Mouse (Mus musculus): ENCODE data around the gene Hopx. TPM values are rescaled to one million over a fixed set of nuclear protein-coding genes. Genes with fewer than 3 reads are reported as not detected.

The Hopx gene
- polyA plus RNA-seq, 2 experiments = 1.9 to 12.2 TPM

DNA sequence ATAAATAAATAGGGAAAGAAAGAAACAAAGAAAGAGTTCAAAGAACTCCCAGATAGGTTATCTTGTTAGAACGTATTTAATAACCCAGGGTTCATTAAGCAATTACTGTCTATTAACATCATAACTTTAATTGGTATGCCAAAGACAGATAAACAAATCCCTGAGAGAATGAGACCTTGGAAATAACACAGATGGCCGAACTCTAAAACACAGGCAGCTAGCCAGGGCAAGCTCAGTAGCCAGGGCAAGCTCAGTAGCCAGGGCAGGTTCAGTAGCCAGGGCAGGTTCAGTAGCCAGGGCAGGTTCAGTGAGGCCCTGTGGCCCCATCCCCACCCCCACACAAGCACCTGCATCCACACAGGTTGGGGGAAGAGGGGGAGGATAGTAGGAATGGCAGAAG is 2.9 kb downstream of the Hopx start:
- no peaks in the 10 kb centered on the region for H3K36me3 ChIP-seq (ENCODE audit: control insufficient read depth, insufficient read depth, low read length)
- TF ChIP-seq POLR2A (IDR thresholded peaks at IDR 0.05; ENCODE audit: borderline replicate concordance, extremely low read depth, insufficient read depth, insufficient read length) = no peak
- WGBS = 59% methylated on average over 2 of the region's 2 CpGs
- peaks cover 6% of the 10 kb centered on the region; the same call in 1 of the 2 replicates for H3K4me1 ChIP-seq (ENCODE audit: control insufficient read depth, insufficient read depth, low read length)
- no peak overlapping the region for H3K9ac ChIP-seq (ENCODE audit: low read depth, low read length, severe bottlenecking)
- ATAC-seq (ENCODE audit: low FRiP score, low read depth) = no peak
- H3K27me3 ChIP-seq (ENCODE audit: control insufficient read depth, insufficient read depth, low read length) = no peaks in the 10 kb centered on the region
- no peak for DNase-seq (ENCODE audit: low spot score)
- H3K4me2 ChIP-seq (replicated peaks; ENCODE audit: low read depth, low read length, severe bottlenecking) = no peak overlapping the region
- H3K9me3 ChIP-seq (ENCODE audit: control insufficient read depth, low read length) = no peaks in the 10 kb centered on the region
- no peak overlapping the region for H3K4me3 ChIP-seq (replicated peaks; ENCODE audit: low read length)
- no peak overlapping the region for H3K27ac ChIP-seq (replicated peaks; ENCODE audit: low read depth, low read length)

DNA sequence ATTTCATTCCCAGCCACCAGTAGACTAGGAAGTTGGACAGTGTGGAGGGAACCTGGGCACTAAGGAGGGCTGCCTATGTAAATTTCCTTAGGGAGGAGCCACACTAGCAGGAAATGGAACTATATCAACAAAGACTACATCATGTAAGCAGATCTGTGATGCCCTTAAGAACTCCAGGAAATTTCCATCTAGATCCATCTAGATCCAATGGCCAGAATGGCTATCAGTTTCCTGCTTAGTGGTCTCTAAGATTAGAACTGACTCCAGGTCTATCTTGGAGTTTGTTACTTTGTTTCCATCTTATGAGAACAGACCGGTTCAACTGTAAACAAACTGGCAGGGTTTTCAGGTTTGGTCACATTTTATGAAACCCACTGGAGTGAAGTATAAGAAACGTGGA is 5.1 kb downstream of the Hopx start:
- no peaks in the 10 kb centered on the region for H3K27me3 ChIP-seq (ENCODE audit: control insufficient read depth, insufficient read depth, low read length)
- no peak overlapping the region for H3K4me2 ChIP-seq (replicated peaks; ENCODE audit: low read depth, low read length, severe bottlenecking)
- H3K9ac ChIP-seq (ENCODE audit: low read depth, low read length, severe bottlenecking) = no peak overlapping the region
- H3K4me3 ChIP-seq (replicated peaks; ENCODE audit: low read length) = no peak overlapping the region
- WGBS = 79% methylated on average over 2 of the region's 2 CpGs
- H3K27ac ChIP-seq (replicated peaks; ENCODE audit: low read depth, low read length) = no peak overlapping the region
- no peaks in the 10 kb centered on the region for H3K36me3 ChIP-seq (ENCODE audit: control insufficient read depth, insufficient read depth, low read length)
- ATAC-seq (ENCODE audit: low FRiP score, low read depth) = no peak
- H3K9me3 ChIP-seq (ENCODE audit: control insufficient read depth, low read length) = no peaks in the 10 kb centered on the region
- DNase-seq (ENCODE audit: low spot score) = no peak
- H3K4me1 ChIP-seq (ENCODE audit: control insufficient read depth, insufficient read depth, low read length) = no peaks in the 10 kb centered on the region
- TF ChIP-seq POLR2A (IDR thresholded peaks at IDR 0.05; ENCODE audit: borderline replicate concordance, extremely low read depth, insufficient read depth, insufficient read length) = no peak

DNA sequence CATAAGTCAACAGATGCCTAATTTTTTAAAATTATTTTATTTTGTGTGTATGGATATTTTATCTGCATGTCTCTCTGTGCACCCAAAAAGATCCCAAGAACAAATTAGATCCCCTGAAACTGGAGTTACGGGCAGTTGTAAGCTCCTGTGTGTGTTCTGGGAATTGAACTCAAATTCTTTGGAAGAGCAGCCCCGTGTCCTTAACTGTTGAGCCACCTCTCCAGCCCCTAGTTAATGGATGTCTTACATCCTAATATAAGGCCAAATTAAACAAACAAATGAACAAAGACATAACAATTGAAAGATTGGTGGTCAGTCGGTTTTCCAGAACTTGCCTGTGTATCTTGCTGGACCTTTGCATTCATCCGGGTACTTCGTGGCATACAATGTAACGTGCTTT is 6.1 kb downstream of the Hopx start:
- Histone ChIP-seq H3K4me3 (replicated peaks; ENCODE audit: low read length) (no peak overlapping the region), H3K4me2 (replicated peaks; ENCODE audit: low read depth, low read length, severe bottlenecking) (no peak overlapping the region), H3K27me3 (ENCODE audit: control insufficient read depth, insufficient read depth, low read length) (no peaks in the 10 kb centered on the region), H3K9me3 (ENCODE audit: control insufficient read depth, low read length) (no peaks in the 10 kb centered on the region), H3K36me3 (ENCODE audit: control insufficient read depth, insufficient read depth, low read length) (no peaks in the 10 kb centered on the region), H3K27ac (replicated peaks; ENCODE audit: low read depth, low read length) (no peak overlapping the region), H3K9ac (ENCODE audit: low read depth, low read length, severe bottlenecking) (no peak overlapping the region), H3K4me1 (ENCODE audit: control insufficient read depth, insufficient read depth, low read length) (no peaks in the 10 kb centered on the region)
- ATAC-seq (ENCODE audit: low FRiP score, low read depth) = no peak
- 93% methylated on average over 6 of the region's 6 CpGs for WGBS
- no peak for TF ChIP-seq POLR2A (IDR thresholded peaks at IDR 0.05; ENCODE audit: borderline replicate concordance, extremely low read depth, insufficient read depth, insufficient read length)
- no peak for DNase-seq (ENCODE audit: low spot score)

DNA sequence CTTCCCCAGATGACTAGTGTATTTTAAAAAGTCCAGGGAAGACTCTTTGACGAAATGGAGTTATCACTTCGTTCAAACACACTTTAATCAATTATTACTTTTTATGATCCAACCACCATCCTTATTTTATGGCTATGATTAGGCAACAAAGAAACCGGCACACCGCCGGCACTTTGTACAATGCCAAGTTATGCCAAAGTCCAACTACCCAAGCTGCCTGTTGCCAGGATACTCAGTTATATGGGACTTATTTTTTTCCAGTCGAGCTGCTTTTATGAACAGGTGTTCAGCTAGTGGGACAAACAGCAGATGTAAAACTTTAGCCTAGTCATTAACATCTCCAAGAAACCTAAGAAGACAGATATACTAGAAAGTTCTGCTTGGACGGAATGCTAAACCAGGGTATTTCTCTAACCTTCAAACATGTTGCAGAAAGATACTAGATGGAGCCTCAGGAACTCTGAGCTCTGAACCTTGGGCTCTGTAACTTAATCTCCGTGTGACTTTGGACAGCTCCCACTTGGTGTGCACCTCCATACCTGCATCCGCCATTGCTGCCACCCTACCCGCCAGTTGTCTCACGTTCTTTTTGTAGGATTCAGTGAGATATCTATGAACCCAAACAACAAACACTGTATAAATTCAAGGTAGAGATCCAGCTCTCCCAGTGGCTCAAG is 7.6 kb downstream of the Hopx start:
- H3K4me1 ChIP-seq (ENCODE audit: control insufficient read depth, insufficient read depth, low read length) = no peaks in the 10 kb centered on the region
- H3K27me3 ChIP-seq (ENCODE audit: control insufficient read depth, insufficient read depth, low read length) = no peaks in the 10 kb centered on the region
- WGBS = 76% methylated on average over 11 of the region's 11 CpGs
- no peak for ATAC-seq (ENCODE audit: low FRiP score, low read depth)
- H3K9me3 ChIP-seq (ENCODE audit: control insufficient read depth, low read length) = no peaks in the 10 kb centered on the region
- DNase-seq (ENCODE audit: low spot score) = no peak
- H3K9ac ChIP-seq (ENCODE audit: low read depth, low read length, severe bottlenecking) = no peak overlapping the region
- no peak for TF ChIP-seq POLR2A (IDR thresholded peaks at IDR 0.05; ENCODE audit: borderline replicate concordance, extremely low read depth, insufficient read depth, insufficient read length)
- no peak overlapping the region for H3K4me2 ChIP-seq (replicated peaks; ENCODE audit: low read depth, low read length, severe bottlenecking)
- H3K36me3 ChIP-seq (ENCODE audit: control insufficient read depth, insufficient read depth, low read length) = no peaks in the 10 kb centered on the region
- H3K27ac ChIP-seq (replicated peaks; ENCODE audit: low read depth, low read length) = no peak overlapping the region
- H3K4me3 ChIP-seq (replicated peaks; ENCODE audit: low read length) = no peak overlapping the region

DNA sequence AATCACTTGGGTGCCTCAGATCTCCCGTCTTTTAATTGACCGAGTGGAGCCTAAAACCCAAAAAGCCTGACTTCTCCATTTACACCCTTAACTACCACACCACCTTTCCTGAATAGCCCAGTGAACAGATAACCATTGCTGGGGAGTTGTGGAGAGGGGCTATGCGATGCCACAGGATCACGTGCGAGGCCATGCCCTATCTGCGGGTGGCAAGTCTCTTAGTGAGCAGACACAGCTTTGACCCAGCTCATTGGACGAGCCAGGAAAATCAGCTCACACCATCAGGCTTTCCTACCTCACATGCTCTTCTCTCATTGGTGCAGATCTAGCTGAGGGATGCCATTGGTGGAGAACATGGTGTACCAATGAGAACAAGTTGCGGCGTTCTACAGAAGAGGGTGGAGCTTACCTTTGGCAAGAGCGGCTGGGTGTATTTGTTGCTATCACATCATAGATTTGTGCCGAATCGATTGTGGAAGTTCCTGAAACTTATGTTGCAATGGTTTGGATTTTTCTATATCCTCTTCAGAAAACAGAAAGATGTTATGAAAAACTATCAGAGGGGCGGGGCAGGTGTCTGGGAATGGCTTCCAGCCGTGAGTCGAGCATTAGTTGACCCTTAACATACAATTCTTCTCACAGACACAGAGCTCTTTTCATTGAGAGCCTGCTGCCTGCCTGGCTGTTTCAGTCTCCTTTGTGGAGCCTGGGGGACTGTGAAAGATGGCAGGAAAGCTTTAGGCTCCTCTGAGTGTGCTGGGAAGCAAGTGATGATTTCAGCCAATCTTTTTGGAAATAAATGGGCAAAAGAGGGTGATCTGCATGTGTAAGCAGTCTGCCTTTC is 12.2 kb downstream of the Hopx start:
- no peaks in the 10 kb centered on the region for H3K27me3 ChIP-seq (ENCODE audit: control insufficient read depth, insufficient read depth, low read length)
- DNase-seq (ENCODE audit: low spot score) (no peak), ATAC-seq (ENCODE audit: low FRiP score, low read depth) (no peak)
- no peaks in the 10 kb centered on the region for H3K4me1 ChIP-seq (ENCODE audit: control insufficient read depth, insufficient read depth, low read length)
- H3K36me3 ChIP-seq (ENCODE audit: control insufficient read depth, insufficient read depth, low read length) = no peaks in the 10 kb centered on the region
- H3K9me3 ChIP-seq (ENCODE audit: control insufficient read depth, low read length) = no peaks in the 10 kb centered on the region
- no peak overlapping the region for H3K27ac ChIP-seq (replicated peaks; ENCODE audit: low read depth, low read length)
- TF ChIP-seq POLR2A (IDR thresholded peaks at IDR 0.05; ENCODE audit: borderline replicate concordance, extremely low read depth, insufficient read depth, insufficient read length) = no peak
- no peak overlapping the region for H3K9ac ChIP-seq (ENCODE audit: low read depth, low read length, severe bottlenecking)
- no peak overlapping the region for H3K4me3 ChIP-seq (replicated peaks; ENCODE audit: low read length)
- WGBS = 82% methylated on average over 15 of the region's 15 CpGs
- no peak overlapping the region for H3K4me2 ChIP-seq (replicated peaks; ENCODE audit: low read depth, low read length, severe bottlenecking)

All from limb, embryonic 14.5 days (tissue).